Mouse (Mus musculus) spleen, adult 10 weeks (tissue): ENCODE data around the gene Carmil1. TPM values are rescaled to one million over a fixed set of nuclear protein-coding genes. Genes with fewer than 3 reads are reported as not detected.

Experiments used
- polyA plus RNA-seq: library from polyadenylated mRNA; stranded (reverse); fragments of 350-450 nt; fragmentation: Illumina TruSeq; extraction: RNeasy Lipid Tissue Mini Kit (QIAGEN cat#74804); gene quantifications from one replicate; pipeline ENCODE4 v1.2.3, GENCODE M21; 2015; ENCODE audit warnings: low replicate concordance; ENCODE audit not compliant: insufficient read depth

Carmil1 gene
- polyA plus RNA-seq: 38.6 TPM

GRCm38 (mm10) chr13:24280439-24281431 is at the start of gene Carmil1:
Gene Carmil1, minus strand, starts transcription at chr13:24280795.

GRCm38 (mm10) chr13:24327201-24327600 is 46.6 kb upstream of the Carmil1 start, which contains the start of gene Cmah:
Gene Cmah, plus strand, starts transcription at chr13:24327404.

GRCm38 (mm10) chr13:23990928-23991327 is 289.7 kb downstream of the Carmil1 start, which contains the start of gene Scgn:
Gene Scgn, minus strand, starts transcription at chr13:23991214.

Other genes starting within 250 kb of the Carmil1 start
- 111 TPM for gene Cmah, start 46.6 kb upstream of the Carmil1 start, polyA plus RNA-seq